Mouse (Mus musculus) small intestine, adult 2 months (tissue): Measurements from ENCODE around the gene Ager.

Source experiments
- CTCF ChIP-seq: fragments of 200-500 bp; IDR thresholded peaks from 2 replicates; pipeline ENCODE4 v1.5.1; 2012; ENCODE audit warnings: low read depth, mild to moderate bottlenecking, control low read depth, inconsistent platforms, low read length, moderate library complexity, mixed read lengths; ENCODE audit not compliant: insufficient replicate concordance, insufficient read length; ENCODE audit errors: extremely low read depth
- POLR2A ChIP-seq: fragments of 200-500 bp; IDR thresholded peaks from 2 replicates; pipeline ENCODE4 v1.6.1; 2012; ENCODE audit warnings: low read depth, mild to moderate bottlenecking, control low read depth, inconsistent platforms, low read length, moderate library complexity

GRCm38 (mm10) chr17:34624981-34625380, 27.3 kb downstream of the Ager start:
- TF ChIP-seq POLR2A (no peak), CTCF (no peak)
